Mouse (Mus musculus): ENCODE measurements around the gene Invs.

DNA sequence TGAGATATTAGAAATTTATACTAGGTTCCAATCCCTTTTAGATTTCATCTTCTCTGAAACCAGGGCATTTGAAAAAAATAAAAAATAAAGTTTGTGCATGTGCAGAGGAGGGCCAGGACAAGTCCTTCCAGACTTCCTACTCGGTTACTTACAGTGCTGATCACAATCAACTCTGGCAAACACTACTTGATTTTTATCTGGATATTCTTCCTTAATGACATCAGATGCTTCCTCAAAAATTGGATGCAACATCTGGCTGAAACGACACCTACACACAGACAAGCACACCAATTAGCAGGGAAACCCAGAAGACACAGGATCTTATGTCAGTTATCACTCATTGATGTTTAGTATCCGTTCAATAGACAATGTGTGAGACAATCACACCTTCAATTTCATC lies 42.8 kb upstream of the Invs start:
- TF ChIP-seq CTCF (IDR thresholded peaks at IDR 0.05; ENCODE audit: extremely low read depth, insufficient read length, insufficient replicate concordance, low read depth, low read length) (no peak), POLR2A (IDR thresholded peaks at IDR 0.05; ENCODE audit: low read depth, low read length) (no peak)
